Mouse (Mus musculus) small intestine, adult 2 months (tissue): Measurements from ENCODE around the gene Aff3.

Experiments used
- CTCF ChIP-seq: fragments of 200-500 bp; IDR thresholded peaks from 2 replicates; pipeline ENCODE4 v1.5.1; 2012; ENCODE audit warnings: low read depth, mild to moderate bottlenecking, control low read depth, inconsistent platforms, low read length, moderate library complexity, mixed read lengths; ENCODE audit not compliant: insufficient replicate concordance, insufficient read length; ENCODE audit errors: extremely low read depth
- POLR2A ChIP-seq: fragments of 200-500 bp; IDR thresholded peaks from 2 replicates; pipeline ENCODE4 v1.6.1; 2012; ENCODE audit warnings: low read depth, mild to moderate bottlenecking, control low read depth, inconsistent platforms, low read length, moderate library complexity

DNA sequence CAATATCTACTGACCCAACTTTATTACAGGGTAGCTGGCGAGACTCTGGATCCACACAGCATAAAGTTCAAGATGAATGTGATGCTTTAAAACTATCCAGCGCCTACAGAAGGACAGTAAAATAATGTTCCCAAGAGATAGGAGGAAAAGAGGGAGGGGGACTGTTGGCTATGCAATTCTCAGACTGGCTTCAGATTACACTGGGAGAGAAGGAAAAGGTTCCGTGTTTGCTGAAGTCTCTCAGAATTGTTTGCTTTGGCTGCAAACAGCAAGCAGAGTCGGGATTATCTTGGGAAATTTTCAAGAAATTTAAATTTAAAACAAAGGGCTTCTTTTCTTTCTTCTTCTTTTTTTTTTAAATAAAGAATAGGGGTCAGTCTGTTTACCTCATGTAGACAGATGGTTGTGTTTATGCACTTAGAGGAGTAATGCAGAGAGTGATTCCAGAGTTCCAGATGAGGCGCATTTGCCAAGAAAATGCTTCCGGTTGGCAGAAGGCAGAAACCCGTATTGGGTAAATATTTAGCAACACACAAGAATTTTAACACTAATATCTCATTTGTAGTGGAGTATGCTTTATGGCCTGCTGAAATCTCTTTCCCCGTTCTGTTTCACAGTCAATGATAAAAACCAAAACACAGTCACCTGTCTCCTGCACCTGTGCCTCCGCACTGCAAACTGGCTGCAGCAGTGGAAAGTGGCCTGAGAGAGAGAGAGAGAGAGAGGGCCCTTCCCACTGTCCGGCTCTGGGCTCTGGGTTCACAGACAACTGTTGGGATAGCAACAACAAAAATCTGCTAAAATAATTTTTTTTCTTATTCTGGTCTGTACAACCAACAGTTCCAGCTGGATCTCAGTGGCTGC lies 306.6 kb downstream of the Aff3 start:
- TF ChIP-seq POLR2A (no peak), CTCF (no peak)
